Mouse (Mus musculus) hindbrain, embryonic 10.5 days (tissue): Measurements from ENCODE around the gene Pde6h. TPM values are rescaled to one million over a fixed set of nuclear protein-coding genes. Genes with fewer than 3 reads are reported as not detected.
"Not testable (repeated sequence)": the region's sequence is repeated elsewhere in the genome, so short reads cannot be mapped to it uniquely, and the experiment has no call there.

Experiments used
- DNase-seq: peaks from one replicate; pipeline ENCODE4 v3.0.0-alpha.2; 2017; ENCODE audit warnings: low spot score
- H3K27ac ChIP-seq: fragments of 300-500 bp; sonication (generic); 2 replicates; pipeline ENCODE4 v1.5.1; 2016; ENCODE audit warnings: mild to moderate bottlenecking, moderate library complexity
- H3K27me3 ChIP-seq: fragments of 300-500 bp; sonication (generic); 2 replicates; pipeline ENCODE4 v1.6.1; 2016; ENCODE audit warnings: mild to moderate bottlenecking; ENCODE audit not compliant: poor library complexity, insufficient read depth, severe bottlenecking
- H3K36me3 ChIP-seq: fragments of 300-500 bp; sonication (generic); 2 replicates; pipeline ENCODE4 v1.6.1; 2016; ENCODE audit warnings: mild to moderate bottlenecking, moderate library complexity
- H3K4me1 ChIP-seq: fragments of 300-500 bp; sonication (generic); replicated peaks from 2 replicates; pipeline ENCODE4 v1.6.1; 2016; ENCODE audit warnings: mild to moderate bottlenecking
- H3K4me3 ChIP-seq: fragments of 300-500 bp; sonication (generic); 2 replicates; pipeline ENCODE4 v1.5.1; 2016; ENCODE audit warnings: mild to moderate bottlenecking, moderate library complexity
- H3K9me3 ChIP-seq: fragments of 300-500 bp; sonication (generic); 2 replicates; pipeline ENCODE4 v1.6.1; 2016; ENCODE audit warnings: mild to moderate bottlenecking, moderate library complexity
- WGBS: fragments of 180-500 bp; shearing (Covaris S2); methylation state at CpG from one replicate; pipeline ENCODE4 v1.1.7; 2016; 5-methylcytosine and 5-hydroxymethylcytosine counted together
- polyA plus RNA-seq: library from polyadenylated mRNA; unstranded; fragments of >200 nt; fragmentation: Nextera tagmentation; extraction: Ambion mirVana; gene quantifications from 2 replicates; pipeline ENCODE4 v1.2.1, GENCODE M21; 2016

Gene Pde6h
- not detected in 2 replicates for polyA plus RNA-seq

DNA sequence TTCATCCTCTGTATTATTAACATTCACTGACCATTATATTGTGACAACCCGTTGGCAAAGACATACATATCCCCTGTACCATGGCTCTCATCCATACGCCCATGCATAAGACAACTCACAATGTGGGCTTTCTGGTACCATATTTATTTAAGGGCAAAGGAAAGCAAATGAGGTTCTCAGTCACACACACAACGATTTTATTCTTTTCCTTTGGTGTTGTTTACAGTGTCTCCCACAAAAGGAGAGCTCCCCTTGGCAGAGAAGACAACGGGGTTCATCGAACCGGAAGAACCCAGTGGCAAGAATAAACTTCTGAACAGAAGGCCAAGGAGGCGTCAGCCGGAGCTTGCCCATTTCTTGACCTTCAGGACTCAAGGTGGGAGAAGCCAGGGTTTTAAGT lies at the start of gene Pde6h:
Pde6h (plus strand) TSS at position 301 of the 400 bp plus-strand sequence.
- no peaks in the 10 kb centered on the region for H3K36me3 ChIP-seq
- 91% methylated on average over 8 of the region's 8 CpGs for WGBS
- no peaks in the 10 kb centered on the region for H3K27me3 ChIP-seq
- no peak for DNase-seq
- H3K4me3 ChIP-seq: no peak within 1 kb of the TSS
- no peaks in the 10 kb centered on the region for H3K9me3 ChIP-seq
- no peak within 1 kb of the TSS for H3K27ac ChIP-seq
- peaks cover 8% of the 10 kb centered on the region; the same call in 1 of the 2 replicates for H3K4me1 ChIP-seq

DNA sequence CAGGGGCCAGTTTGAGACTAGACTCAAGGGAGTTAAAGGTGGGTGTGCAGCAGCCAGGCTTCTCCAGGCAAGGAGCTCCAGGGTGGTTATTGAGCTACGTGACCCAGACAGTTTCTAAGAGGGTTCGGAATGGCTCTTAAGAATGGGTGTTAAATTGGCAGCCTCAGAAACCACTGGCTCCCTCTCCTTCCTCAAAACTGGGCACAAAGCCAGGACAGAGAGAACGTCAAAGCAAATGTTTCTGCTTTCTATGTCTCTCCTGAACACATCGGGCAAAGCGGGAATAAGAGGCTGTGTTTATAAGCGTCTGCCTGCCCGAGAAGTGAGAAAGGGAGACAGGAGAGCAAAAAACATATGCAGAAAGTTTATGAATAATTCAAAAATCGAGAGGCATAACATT lies 49.0 kb upstream of the Pde6h start:
- DNase-seq: no peak
- Histone ChIP-seq H3K36me3 (no peaks in the 10 kb centered on the region), H3K4me3 (no peak overlapping the region), H3K27me3 (no peaks in the 10 kb centered on the region), H3K4me1 (no peaks in the 10 kb centered on the region), H3K27ac (no peak overlapping the region), H3K9me3 (no peaks in the 10 kb centered on the region)
- WGBS: 80% methylated on average over 8 of the region's 8 CpGs

DNA sequence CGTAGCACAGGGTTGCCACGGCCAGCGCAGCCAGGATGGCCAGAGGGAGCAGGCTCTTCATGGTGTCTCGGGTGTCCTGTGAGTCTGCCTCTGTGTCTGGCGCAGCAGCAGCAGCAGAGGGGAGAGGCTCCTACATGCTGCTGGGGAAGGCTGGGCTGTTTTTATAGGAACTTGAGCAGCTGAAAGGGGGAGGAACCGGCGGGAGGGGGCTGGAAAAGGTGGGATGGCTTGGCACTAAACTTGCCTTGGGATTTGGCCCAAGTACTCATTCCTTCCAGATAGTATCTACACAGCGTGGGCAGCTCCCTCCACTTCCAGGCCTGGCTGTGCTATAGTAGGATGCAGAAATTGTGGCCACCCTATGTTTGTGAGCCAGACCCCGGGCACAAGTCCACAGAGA lies 48.0 kb upstream of the Pde6h start, which contains the start of gene Mgp:
Mgp (minus strand) TSS at position 154 of the 400 bp plus-strand sequence.
- Histone ChIP-seq H3K4me3 (no peak within 1 kb of the TSS), H3K36me3 (no peaks in the 10 kb centered on the region), H3K9me3 (no peaks in the 10 kb centered on the region), H3K27ac (no peak within 1 kb of the TSS), H3K4me1 (no peaks in the 10 kb centered on the region), H3K27me3 (no peaks in the 10 kb centered on the region)
- DNase-seq: peak; percentile 33
- WGBS: 55% methylated on average over 9 of the region's 9 CpGs

GRCm38 (mm10) chr6:136881678-136882077 lies 42.0 kb upstream of the Pde6h start:
- Histone ChIP-seq H3K4me3 (no peak overlapping the region), H3K27me3 (no peaks in the 10 kb centered on the region), H3K27ac (no peak overlapping the region), H3K4me1 (no peaks in the 10 kb centered on the region), H3K9me3 (no peaks in the 10 kb centered on the region), H3K36me3 (no peaks in the 10 kb centered on the region)
- no peak for DNase-seq
- WGBS: 74% methylated on average over 8 of the region's 8 CpGs

DNA sequence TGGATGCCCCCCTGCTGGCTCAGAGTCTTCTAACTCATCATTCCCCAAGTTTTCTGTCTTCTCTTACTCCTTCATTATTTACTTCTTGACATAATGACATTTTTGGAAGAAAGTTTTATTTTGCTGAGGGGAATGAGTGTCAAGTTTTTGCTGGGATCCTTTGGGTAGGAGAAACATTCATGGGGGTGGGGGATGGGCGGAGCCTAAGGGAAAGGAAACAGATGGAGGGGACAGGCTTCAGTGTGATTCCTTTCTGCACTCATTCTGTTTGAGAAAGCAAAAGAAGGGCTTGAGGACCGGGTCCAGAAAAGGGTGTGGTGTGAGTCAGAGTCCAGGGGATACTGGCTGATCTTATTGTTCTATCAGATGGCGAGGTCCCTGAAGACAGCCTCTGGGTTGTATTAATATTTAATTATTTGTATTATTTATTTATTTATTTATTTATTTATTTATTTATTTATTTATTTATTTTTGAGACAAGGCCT lies 40.2 kb upstream of the Pde6h start:
- H3K36me3 ChIP-seq: no peaks in the 10 kb centered on the region
- no peaks in the 10 kb centered on the region for H3K9me3 ChIP-seq
- 78% methylated on average over 3 of the region's 3 CpGs for WGBS
- H3K4me3 ChIP-seq: no peak overlapping the region
- H3K27me3 ChIP-seq: no peaks in the 10 kb centered on the region
- no peak overlapping the region for H3K27ac ChIP-seq
- no peaks in the 10 kb centered on the region for H3K4me1 ChIP-seq
- DNase-seq: no peak

- no peaks in the 10 kb centered on the region for H3K4me1 ChIP-seq
- no peak overlapping the region for H3K4me3 ChIP-seq
- H3K27me3 ChIP-seq: no peaks in the 10 kb centered on the region
- 92% methylated on average over 6 of the region's 6 CpGs for WGBS
- H3K27ac ChIP-seq: no peak overlapping the region
- H3K9me3 ChIP-seq: no peaks in the 10 kb centered on the region
- no peak for DNase-seq
- H3K36me3 ChIP-seq: no peaks in the 10 kb centered on the region
Observed at GRCm38 (mm10) chr6:136883961-136884360, 39.7 kb upstream of the Pde6h start.

- H3K4me1 ChIP-seq, H3K4me3 ChIP-seq, H3K27ac ChIP-seq, H3K36me3 ChIP-seq, H3K9me3 ChIP-seq, DNase-seq, H3K27me3 ChIP-seq: not testable (repeated sequence)
- 59% methylated on average over 1 of the region's 1 CpGs for WGBS
Observed at GRCm38 (mm10) chr6:136884766-136885165, 38.9 kb upstream of the Pde6h start.

GRCm38 (mm10) chr6:136887854-136888253 lies 35.8 kb upstream of the Pde6h start:
- DNase-seq: no peak
- Histone ChIP-seq H3K36me3 (no peaks in the 10 kb centered on the region), H3K4me3 (no peak overlapping the region), H3K27ac (no peak overlapping the region), H3K9me3 (no peaks in the 10 kb centered on the region), H3K27me3 (no peaks in the 10 kb centered on the region), H3K4me1 (no peaks in the 10 kb centered on the region)
- 81% methylated on average over 9 of the region's 9 CpGs for WGBS

GRCm38 (mm10) chr6:136889067-136889466 lies 34.6 kb upstream of the Pde6h start:
- 84% methylated on average over 6 of the region's 6 CpGs for WGBS
- no peaks in the 10 kb centered on the region for H3K27me3 ChIP-seq
- no peaks in the 10 kb centered on the region for H3K36me3 ChIP-seq
- no peaks in the 10 kb centered on the region for H3K9me3 ChIP-seq
- no peaks in the 10 kb centered on the region for H3K4me1 ChIP-seq
- no peak overlapping the region for H3K4me3 ChIP-seq
- DNase-seq: no peak
- H3K27ac ChIP-seq: no peak overlapping the region

GRCm38 (mm10) chr6:136889554-136889953 lies 34.1 kb upstream of the Pde6h start:
- Histone ChIP-seq H3K27ac (no peak overlapping the region), H3K27me3 (no peaks in the 10 kb centered on the region), H3K4me1 (no peaks in the 10 kb centered on the region), H3K9me3 (no peaks in the 10 kb centered on the region), H3K4me3 (no peak overlapping the region), H3K36me3 (no peaks in the 10 kb centered on the region)
- WGBS: 94% methylated on average over 6 of the region's 6 CpGs
- no peak for DNase-seq

GRCm38 (mm10) chr6:136892002-136892401 lies 31.6 kb upstream of the Pde6h start:
- no peaks in the 10 kb centered on the region for H3K36me3 ChIP-seq
- H3K27me3 ChIP-seq: no peaks in the 10 kb centered on the region
- WGBS: 88% methylated on average over 2 of the region's 2 CpGs
- no peak for DNase-seq
- no peak overlapping the region for H3K4me3 ChIP-seq
- H3K27ac ChIP-seq: no peak overlapping the region
- no peaks in the 10 kb centered on the region for H3K4me1 ChIP-seq
- no peaks in the 10 kb centered on the region for H3K9me3 ChIP-seq

DNA sequence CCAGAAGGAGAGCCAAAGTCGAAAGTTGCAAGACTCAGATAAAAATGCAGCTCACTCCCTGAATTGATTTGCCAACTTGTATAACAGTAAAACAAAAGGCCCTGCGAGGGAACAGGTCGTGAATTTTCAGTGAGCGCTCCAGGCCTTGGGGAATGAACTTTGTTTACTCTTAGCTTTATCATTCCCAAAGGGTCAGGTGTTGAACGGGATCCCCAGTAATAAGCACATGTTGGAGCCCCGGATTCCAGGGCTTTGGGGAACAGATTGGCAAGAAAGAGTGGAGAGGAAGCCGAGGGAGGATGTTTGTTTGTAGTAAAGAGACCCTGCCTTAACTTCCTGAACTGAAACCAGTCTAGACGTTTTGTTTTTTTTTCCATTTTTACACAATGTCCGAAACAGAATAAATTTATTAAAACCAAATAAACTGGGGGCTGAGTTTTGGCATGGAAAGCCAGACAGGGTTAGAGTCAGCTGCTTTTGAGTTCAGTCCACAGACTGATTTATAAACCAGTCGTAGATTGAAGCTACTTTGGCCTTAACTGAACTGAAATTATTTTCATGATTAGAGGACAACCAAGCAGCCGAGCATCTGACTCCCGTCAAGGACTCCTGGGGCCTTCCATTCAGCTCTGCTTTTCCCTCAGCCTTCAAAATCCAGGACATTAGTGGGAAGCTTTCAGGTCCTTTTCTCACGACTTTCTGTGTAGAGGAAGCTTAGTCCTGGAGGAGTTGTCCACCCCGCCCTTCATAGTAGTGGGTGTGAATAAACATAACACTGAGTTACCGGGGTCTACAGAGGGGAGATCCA lies 28.9 kb upstream of the Pde6h start:
- 66% methylated on average over 15 of the region's 15 CpGs for WGBS
- H3K27me3 ChIP-seq: no peaks in the 10 kb centered on the region
- H3K9me3 ChIP-seq: no peaks in the 10 kb centered on the region
- DNase-seq: no peak
- no peaks in the 10 kb centered on the region for H3K36me3 ChIP-seq
- no peak overlapping the region for H3K27ac ChIP-seq
- no peak overlapping the region for H3K4me3 ChIP-seq
- H3K4me1 ChIP-seq: no peaks in the 10 kb centered on the region

DNA sequence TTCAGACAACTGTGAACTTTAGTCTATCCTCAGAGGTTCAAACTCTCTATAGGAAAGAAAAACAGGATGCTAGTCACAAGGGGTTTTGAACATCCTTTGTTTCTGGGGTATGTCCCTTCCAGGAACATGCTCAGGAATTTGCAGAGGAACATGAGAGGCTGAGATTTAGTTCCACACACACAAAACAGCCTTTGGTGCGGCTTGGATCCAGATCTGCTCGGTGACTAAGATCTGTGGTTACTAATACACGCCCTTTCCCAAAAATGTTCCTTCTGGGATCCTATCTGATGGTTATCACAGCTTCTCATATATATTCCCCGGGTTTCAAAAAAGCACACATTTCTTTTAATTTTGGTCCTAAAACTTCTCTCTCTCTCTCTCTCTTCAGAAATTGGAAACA lies 25.8 kb upstream of the Pde6h start:
- no peaks in the 10 kb centered on the region for H3K27me3 ChIP-seq
- WGBS: 87% methylated on average over 4 of the region's 4 CpGs
- H3K27ac ChIP-seq: no peak overlapping the region
- H3K4me1 ChIP-seq: no peaks in the 10 kb centered on the region
- DNase-seq: no peak
- H3K4me3 ChIP-seq: no peak overlapping the region
- no peaks in the 10 kb centered on the region for H3K9me3 ChIP-seq
- H3K36me3 ChIP-seq: no peaks in the 10 kb centered on the region
